Mouse (Mus musculus) kidney, embryonic 15.5 days (tissue): Measurements from ENCODE around the gene Epb41l2. TPM values are rescaled to one million over a fixed set of nuclear protein-coding genes. Genes with fewer than 3 reads are reported as not detected.

ENCODE experiments used
- ATAC-seq: fragments of 200-750 bp; cut with Nextera tagmentation; replicated peaks from 2 replicates; pipeline ENCODE4 v1.8.0; 2017; ENCODE audit warnings: moderate TSS enrichment; ENCODE audit not compliant: low FRiP score
- H3K27ac ChIP-seq: fragments of 300-500 bp; sonication (generic); 2 replicates; pipeline ENCODE4 v1.5.1; 2015; ENCODE audit warnings: mild to moderate bottlenecking, inconsistent platforms
- H3K27me3 ChIP-seq: fragments of 300-500 bp; sonication (generic); 2 replicates; pipeline ENCODE4 v1.6.1; 2015; ENCODE audit warnings: inconsistent platforms
- H3K36me3 ChIP-seq: fragments of 300-500 bp; sonication (generic); 2 replicates; pipeline ENCODE4 v1.6.1; 2015; ENCODE audit warnings: inconsistent platforms
- H3K4me1 ChIP-seq: fragments of 300-500 bp; sonication (generic); 2 replicates; pipeline ENCODE4 v1.6.1; 2015; ENCODE audit warnings: inconsistent platforms
- H3K4me2 ChIP-seq: fragments of 300-500 bp; sonication (generic); 2 replicates; pipeline ENCODE4 v1.6.1; 2015; ENCODE audit warnings: moderate library complexity, mild to moderate bottlenecking, inconsistent platforms
- H3K4me3 ChIP-seq: fragments of 300-500 bp; sonication (generic); replicated peaks from 2 replicates; pipeline ENCODE4 v1.5.1; 2015; ENCODE audit warnings: mild to moderate bottlenecking, inconsistent platforms
- H3K9ac ChIP-seq: fragments of 300-500 bp; sonication (generic); 2 replicates; pipeline ENCODE4 v1.6.1; 2015; ENCODE audit warnings: mild to moderate bottlenecking, inconsistent platforms
- H3K9me3 ChIP-seq: fragments of 300-500 bp; sonication (generic); replicated peaks from 2 replicates; pipeline ENCODE4 v1.6.1; 2016; ENCODE audit warnings: inconsistent platforms
- WGBS: fragments of 180-500 bp; shearing (Covaris S2); methylation state at CpG from one replicate; pipeline ENCODE4 v1.1.7; 2015; ENCODE audit warnings: mixed read lengths; 5-methylcytosine and 5-hydroxymethylcytosine counted together
- polyA plus RNA-seq: library from polyadenylated mRNA; unstranded; fragments of >200 nt; fragmentation: Nextera tagmentation; extraction: Ambion mirVana; gene quantifications from 2 replicates; pipeline ENCODE4 v1.2.1, GENCODE M21; 2015

The Epb41l2 gene
- polyA plus RNA-seq, 1 experiment from 2014 or later, result 66.5 TPM

DNA sequence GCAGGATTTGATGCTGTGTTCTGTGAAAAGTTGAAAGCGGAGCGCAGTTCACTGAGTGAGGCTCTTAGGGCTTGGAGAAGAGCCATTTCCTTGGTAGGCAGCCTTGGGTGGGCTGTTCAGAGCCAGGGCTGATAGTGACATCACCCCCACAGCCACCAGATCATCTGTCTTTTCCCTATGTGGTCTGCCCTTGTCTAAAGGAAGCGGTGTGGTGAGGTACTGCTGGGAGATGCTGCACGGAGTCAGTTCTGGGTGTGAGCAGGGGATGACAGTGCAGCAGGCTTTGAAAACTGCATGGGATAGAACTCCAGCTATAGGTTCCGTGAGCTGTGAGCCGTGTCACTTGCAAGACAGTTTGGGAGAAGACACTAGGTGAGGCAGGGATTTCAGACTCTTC lies 45.1 kb downstream of the Epb41l2 start:
- Histone ChIP-seq H3K9me3 (no peaks in the 10 kb centered on the region), H3K4me2 (no peak overlapping the region), H3K36me3 (no peaks in the 10 kb centered on the region), H3K27me3 (no peaks in the 10 kb centered on the region), H3K9ac (no peak overlapping the region), H3K4me1 (peaks cover 15% of the 10 kb centered on the region), H3K27ac (no peak overlapping the region), H3K4me3 (no peak overlapping the region)
- no peak for ATAC-seq
- WGBS, result 83% methylated on average over 6 of the region's 6 CpGs

DNA sequence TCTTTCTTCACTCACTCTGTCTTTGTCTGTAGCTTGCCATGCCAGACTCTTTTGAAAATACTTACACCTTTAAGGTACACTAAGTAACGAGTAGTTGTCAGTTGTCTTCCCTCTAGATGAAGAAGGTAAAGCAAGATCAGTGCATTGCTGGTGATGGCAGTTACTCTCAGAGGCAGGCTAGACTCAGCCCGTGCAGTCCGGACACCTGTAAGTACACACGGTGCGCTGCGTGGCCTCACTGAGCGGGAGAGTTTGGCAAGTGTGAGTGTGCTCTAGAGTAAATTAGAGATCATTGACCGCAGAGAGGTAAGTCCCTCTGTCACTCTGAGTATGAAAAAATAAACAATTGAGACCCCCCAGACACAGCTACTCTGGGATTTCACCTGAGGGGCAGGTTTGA lies 46.0 kb downstream of the Epb41l2 start:
- H3K4me1 ChIP-seq, result peaks cover 15% of the 10 kb centered on the region
- H3K27me3 ChIP-seq, result no peaks in the 10 kb centered on the region
- no peaks in the 10 kb centered on the region for H3K36me3 ChIP-seq
- no peak overlapping the region for H3K9ac ChIP-seq
- H3K27ac ChIP-seq, result no peak overlapping the region
- H3K4me3 ChIP-seq, result no peak overlapping the region
- ATAC-seq, result no peak
- H3K9me3 ChIP-seq, result no peaks in the 10 kb centered on the region
- WGBS, result 88% methylated on average over 8 of the region's 8 CpGs
- no peak overlapping the region for H3K4me2 ChIP-seq

DNA sequence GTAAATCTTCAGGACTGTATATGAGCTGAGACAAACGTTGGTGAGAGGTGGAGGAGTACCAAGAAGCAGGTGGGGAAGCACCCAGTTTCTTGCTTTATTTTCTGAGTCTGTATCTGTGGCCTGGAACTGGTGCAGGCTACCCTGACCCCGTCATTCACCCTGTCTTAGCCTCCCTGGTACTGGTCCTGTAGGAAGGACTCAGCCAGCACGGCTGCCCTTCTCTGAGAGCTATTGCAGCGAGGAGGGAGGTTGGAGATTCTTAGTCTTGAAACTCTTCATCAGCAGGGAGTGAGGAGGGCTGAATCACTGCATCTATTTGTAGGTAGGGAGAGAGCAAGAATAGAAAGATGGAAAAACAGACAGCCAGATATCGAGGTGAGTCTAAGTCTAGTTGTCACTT lies 47.1 kb downstream of the Epb41l2 start:
- H3K4me1 ChIP-seq, result peaks cover 16% of the 10 kb centered on the region
- WGBS, result 73% methylated on average over 5 of the region's 5 CpGs
- no peak overlapping the region for H3K9ac ChIP-seq
- H3K4me2 ChIP-seq, result no peak overlapping the region
- H3K36me3 ChIP-seq, result no peaks in the 10 kb centered on the region
- H3K27me3 ChIP-seq, result no peaks in the 10 kb centered on the region
- ATAC-seq, result no peak
- H3K27ac ChIP-seq, result no peak overlapping the region
- H3K9me3 ChIP-seq, result no peaks in the 10 kb centered on the region
- H3K4me3 ChIP-seq, result no peak overlapping the region

DNA sequence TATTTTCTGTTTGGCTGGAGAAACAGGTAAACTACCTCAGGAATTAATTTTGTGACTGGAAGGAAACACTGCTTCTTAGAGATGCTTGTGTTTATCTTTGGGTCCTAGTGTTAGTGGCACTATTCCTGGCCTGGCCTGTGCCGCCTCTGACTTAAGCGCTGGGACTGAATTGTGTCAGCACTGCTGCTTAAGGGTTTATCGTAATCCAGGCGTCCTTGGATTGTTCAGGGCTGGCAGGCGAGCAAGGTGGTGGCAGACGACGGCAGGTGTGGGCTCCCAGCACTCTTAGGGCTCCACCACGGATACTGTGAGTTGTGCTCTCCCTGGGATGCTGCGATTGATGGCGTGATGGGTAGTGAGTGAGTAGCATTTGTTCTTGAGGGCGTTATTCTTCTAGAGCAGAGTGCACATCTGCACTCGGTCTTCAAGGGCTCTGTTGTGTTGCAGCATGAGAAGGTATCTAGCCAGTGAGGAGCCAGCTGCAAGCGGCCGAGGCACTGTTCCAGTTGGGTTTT lies 48.6 kb downstream of the Epb41l2 start:
- H3K27me3 ChIP-seq, result no peaks in the 10 kb centered on the region
- no peaks in the 10 kb centered on the region for H3K9me3 ChIP-seq
- no peak overlapping the region for H3K4me2 ChIP-seq
- H3K9ac ChIP-seq, result no peak overlapping the region
- peaks cover 12% of the 10 kb centered on the region for H3K4me1 ChIP-seq
- ATAC-seq, result no peak
- 87% methylated on average over 14 of the region's 14 CpGs for WGBS
- no peak overlapping the region for H3K27ac ChIP-seq
- no peaks in the 10 kb centered on the region for H3K36me3 ChIP-seq
- H3K4me3 ChIP-seq, result no peak overlapping the region

DNA sequence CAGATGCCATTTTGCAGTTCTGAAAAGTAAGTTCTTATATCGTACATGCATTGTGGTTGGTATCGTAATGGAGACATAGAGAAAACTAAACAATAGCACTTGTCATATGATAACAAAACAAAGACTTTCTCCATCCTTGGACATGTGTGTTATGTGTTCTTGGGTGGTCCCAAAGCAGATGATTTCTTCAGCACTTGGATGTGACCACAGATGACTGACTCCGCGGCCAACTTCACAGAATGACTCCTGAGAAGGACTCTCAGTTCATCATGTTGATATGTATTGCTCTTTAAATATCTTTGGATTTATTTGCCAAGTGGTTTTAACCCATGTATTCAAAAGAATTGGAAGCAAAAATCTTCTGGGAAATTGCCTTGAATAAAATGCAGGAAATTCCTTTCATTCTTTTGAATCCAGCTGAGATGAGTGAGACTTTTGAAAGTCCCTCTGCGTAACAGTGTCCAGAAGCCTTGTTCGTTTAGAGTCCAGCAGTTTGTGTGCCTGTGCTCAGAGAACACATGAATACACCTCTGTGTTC lies 52.3 kb downstream of the Epb41l2 start:
- Histone ChIP-seq H3K9me3 (no peaks in the 10 kb centered on the region), H3K4me3 (no peak overlapping the region), H3K4me1 (peaks cover 2% of the 10 kb centered on the region; the same call in 1 of the 2 replicates), H3K4me2 (no peak overlapping the region), H3K27me3 (no peaks in the 10 kb centered on the region), H3K9ac (no peak overlapping the region), H3K36me3 (no peaks in the 10 kb centered on the region), H3K27ac (peak overlapping the region; percentile 42; the same call in 1 of the 2 replicates)
- no peak for ATAC-seq
- WGBS, result 72% methylated on average over 6 of the region's 6 CpGs

DNA sequence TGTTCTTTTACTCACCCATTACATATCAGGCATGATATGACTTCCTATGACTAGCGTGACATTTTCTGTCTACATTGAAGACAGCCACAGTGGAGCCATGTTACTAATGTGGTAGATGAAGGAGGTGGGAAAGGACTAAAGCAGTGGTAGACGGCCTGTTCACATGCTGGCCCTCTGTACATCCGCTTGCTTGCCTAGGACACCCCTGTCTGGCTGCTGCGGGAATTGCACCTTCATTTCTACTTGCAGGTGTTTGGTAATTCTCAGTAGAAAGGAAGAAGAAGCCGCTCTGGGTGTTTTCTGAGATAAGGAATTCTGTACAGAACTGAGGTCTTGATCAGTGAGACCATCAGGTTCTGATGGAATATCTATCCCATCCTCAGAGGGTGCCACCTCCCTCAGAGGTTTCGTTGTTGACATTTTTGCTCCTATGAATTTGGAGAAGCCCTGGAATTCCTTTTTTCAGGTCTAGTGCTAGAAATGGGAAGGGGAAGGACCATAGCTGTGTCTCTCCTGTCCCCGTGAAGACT lies 55.7 kb downstream of the Epb41l2 start:
- Histone ChIP-seq H3K27ac (no peak overlapping the region), H3K36me3 (no peaks in the 10 kb centered on the region), H3K4me3 (no peak overlapping the region), H3K4me2 (no peak overlapping the region), H3K9me3 (no peaks in the 10 kb centered on the region), H3K9ac (no peak overlapping the region), H3K4me1 (peaks cover 2% of the 10 kb centered on the region; the same call in 1 of the 2 replicates), H3K27me3 (no peaks in the 10 kb centered on the region)
- 79% methylated on average over 7 of the region's 7 CpGs for WGBS
- ATAC-seq, result no peak

DNA sequence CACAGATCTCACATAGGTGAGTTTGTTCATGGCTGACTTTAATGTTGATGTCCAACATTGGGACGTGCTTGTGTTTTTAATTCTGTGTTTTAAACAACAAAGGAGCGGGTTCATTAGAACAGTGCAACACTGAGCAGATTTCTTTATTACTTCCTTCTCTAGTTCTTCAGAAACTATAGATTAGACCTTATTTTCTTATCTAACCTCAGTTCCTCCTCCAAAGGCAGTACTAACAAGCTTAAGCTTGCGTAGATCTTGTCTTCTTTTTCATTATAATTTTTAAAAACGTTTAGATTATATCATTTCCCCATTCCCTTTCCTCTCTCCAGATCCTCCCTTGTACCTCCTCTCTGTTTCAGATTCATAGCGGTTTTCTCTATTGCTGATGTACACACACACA lies 57.1 kb downstream of the Epb41l2 start:
- Histone ChIP-seq H3K4me2 (no peak overlapping the region), H3K9me3 (no peaks in the 10 kb centered on the region), H3K27me3 (no peaks in the 10 kb centered on the region), H3K4me1 (no peaks in the 10 kb centered on the region; the same call in 1 of the 2 replicates), H3K9ac (no peak overlapping the region), H3K36me3 (no peaks in the 10 kb centered on the region), H3K4me3 (no peak overlapping the region), H3K27ac (no peak overlapping the region)
- 78% methylated on average over 5 of the region's 5 CpGs for WGBS
- no peak for ATAC-seq

DNA sequence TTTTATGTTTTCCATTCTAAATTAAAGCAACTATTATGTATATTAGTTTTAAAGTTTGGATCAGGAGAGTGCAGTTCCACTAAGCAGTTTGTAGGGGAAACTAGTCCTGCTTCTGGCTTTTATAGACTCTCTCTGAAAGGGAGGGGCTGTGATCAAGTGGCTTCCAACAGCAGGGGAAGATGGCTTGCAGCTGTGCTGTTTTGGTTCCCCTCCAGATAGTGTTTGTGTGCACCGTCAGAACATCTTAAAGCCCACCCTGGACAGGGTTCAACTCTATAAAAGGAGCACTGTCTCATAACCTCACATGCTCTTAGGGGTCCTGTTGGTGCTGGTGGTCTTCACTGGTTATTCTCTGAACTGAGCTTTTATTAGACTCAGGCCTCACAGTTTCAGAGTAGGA lies 66.5 kb downstream of the Epb41l2 start:
- ATAC-seq, result 0 out of 2 replicates have a peak, but pooled peaks have one; percentile 22
- peaks cover 26% of the 10 kb centered on the region for H3K4me1 ChIP-seq
- H3K36me3 ChIP-seq, result no peaks in the 10 kb centered on the region
- H3K9ac ChIP-seq, result no peak overlapping the region
- no peaks in the 10 kb centered on the region for H3K9me3 ChIP-seq
- H3K4me3 ChIP-seq, result no peak overlapping the region
- H3K27me3 ChIP-seq, result no peaks in the 10 kb centered on the region
- no peak overlapping the region for H3K4me2 ChIP-seq
- peak overlapping the region; percentile 81 for H3K27ac ChIP-seq
- WGBS, result 13% methylated on average over 1 of the region's 1 CpGs

DNA sequence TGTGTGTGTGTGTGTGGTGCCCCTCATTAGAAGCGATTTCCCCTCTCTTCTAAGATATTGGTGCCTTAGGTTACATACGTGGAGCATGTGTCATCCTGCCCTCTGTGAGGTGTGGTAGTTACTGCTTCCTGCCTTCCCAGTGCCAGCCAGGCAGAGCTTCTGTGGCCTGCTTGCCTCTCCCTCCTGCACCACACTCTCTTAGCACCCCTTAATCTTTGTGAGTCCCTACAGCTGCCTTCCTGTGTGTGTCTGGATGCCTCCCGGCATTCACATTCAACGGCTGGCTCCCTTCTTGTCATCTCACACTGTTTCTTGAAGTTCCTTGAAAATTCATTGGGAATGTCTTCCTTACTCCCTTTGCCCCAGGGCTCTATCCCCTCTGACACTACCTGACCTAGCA lies 67.2 kb downstream of the Epb41l2 start:
- H3K4me1 ChIP-seq, result peaks cover 28% of the 10 kb centered on the region
- WGBS, result 46% methylated on average over 4 of the region's 4 CpGs

DNA sequence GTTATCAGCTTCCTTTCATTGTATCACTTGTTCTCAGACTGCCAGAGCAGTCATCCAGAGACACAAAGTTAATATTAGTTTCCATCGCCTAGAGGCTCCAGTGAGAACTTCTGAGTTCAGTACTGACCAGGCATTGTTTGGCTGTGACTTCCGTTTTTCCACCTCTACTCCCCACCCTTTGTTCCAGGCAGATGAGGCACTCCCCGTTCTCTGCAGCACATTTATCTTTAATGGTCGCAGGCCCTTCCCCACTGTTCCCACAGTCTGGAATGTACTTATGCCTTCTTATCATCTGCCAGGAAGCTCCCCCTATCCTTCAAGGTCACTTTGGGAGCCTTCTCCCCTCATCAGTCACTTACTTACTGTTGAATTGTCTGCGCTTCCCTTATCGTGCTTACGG lies 67.9 kb downstream of the Epb41l2 start:
- Histone ChIP-seq H3K9me3 (no peaks in the 10 kb centered on the region), H3K4me2 (no peak overlapping the region), H3K9ac (no peak overlapping the region), H3K27me3 (no peaks in the 10 kb centered on the region), H3K4me3 (no peak overlapping the region), H3K27ac (peak overlapping the region; percentile 81), H3K4me1 (peaks cover 35% of the 10 kb centered on the region), H3K36me3 (no peaks in the 10 kb centered on the region)
- WGBS, result 41% methylated on average over 7 of the region's 7 CpGs
- 0 out of 2 replicates have a peak, but pooled peaks have one; percentile 33 for ATAC-seq

More for the DNA sequence above, 67.2 kb downstream of the Epb41l2 start:
- Histone ChIP-seq H3K4me2 (no peak overlapping the region), H3K4me3 (no peak overlapping the region), H3K9ac (no peak overlapping the region), H3K27ac (peak overlapping the region; percentile 81), H3K36me3 (no peaks in the 10 kb centered on the region), H3K27me3 (no peaks in the 10 kb centered on the region), H3K9me3 (no peaks in the 10 kb centered on the region)
- no peak for ATAC-seq

DNA sequence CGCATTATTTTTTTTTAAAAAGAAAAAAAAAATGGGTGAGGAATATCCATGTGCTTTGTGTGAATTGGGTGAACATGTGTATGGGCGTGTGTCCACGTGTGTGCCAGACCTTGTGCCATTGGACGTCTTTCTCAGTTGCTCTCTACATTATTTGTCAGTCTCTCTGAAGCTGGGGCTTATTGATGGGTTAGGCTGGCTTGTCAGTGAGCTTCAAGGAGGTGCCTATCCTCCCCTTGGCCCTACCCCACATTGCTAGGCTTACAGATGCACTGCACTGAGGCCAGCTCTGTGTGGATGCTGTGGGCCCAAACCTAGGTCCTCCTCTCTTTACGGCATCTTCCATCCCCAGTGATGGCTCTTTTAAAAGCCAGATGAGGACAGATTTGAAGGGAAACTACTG lies 69.1 kb downstream of the Epb41l2 start:
- Histone ChIP-seq H3K9me3 (no peaks in the 10 kb centered on the region), H3K36me3 (no peaks in the 10 kb centered on the region), H3K4me1 (peaks cover 44% of the 10 kb centered on the region), H3K9ac (no peak overlapping the region), H3K4me2 (no peak overlapping the region), H3K4me3 (no peak overlapping the region), H3K27me3 (no peaks in the 10 kb centered on the region), H3K27ac (no peak overlapping the region)
- WGBS, result 94% methylated on average over 5 of the region's 5 CpGs
- no peak for ATAC-seq

DNA sequence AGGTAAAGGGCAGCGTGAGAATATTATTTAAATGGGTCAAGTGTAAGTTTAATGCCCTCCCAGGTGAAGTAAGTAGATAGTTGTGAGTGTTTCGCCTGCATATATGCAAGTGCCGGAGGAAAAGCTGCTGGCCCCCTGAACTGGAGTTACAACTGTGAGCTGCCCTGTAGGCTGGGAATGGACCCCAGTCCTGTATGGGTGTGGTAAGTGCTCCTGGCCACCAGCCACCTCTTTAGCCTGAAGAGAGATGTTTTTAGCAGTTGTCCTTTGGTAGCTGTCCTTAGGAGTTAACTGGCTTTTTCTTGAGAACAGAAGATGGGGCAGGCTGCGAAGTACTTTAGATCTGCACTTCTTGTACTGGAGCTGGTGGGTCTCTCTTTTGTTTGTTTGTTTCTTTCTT lies 69.7 kb downstream of the Epb41l2 start:
- 88% methylated on average over 4 of the region's 4 CpGs for WGBS

DNA sequence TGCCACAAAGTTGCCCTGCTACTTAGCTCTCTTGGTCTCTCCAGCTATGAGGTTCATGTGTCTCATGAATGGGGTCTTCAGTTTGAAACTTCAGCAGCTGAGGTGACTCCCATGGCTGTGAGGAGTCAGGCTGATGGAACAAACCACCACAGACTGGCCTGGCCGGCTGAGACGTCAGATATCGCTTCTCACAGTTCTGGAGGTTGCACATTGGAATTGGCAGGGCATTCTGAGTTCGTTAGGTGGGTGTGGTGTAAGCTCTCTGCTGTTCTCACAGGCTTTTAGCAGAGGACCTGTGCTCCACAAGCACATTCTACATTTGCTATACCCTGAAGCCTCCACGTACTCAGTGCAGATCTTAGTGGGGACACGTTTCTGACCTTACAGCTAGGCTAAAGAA lies 71.3 kb downstream of the Epb41l2 start:
- 0 out of 2 replicates have a peak overlapping the region, but pooled peaks have one; percentile 32 for H3K27ac ChIP-seq
- peaks cover 56% of the 10 kb centered on the region for H3K4me1 ChIP-seq
- 40% methylated on average over 6 of the region's 6 CpGs for WGBS

More for the DNA sequence above, 69.7 kb downstream of the Epb41l2 start:
- Histone ChIP-seq H3K4me2 (no peak overlapping the region), H3K9ac (no peak overlapping the region), H3K36me3 (no peaks in the 10 kb centered on the region), H3K9me3 (no peaks in the 10 kb centered on the region), H3K4me3 (no peak overlapping the region), H3K4me1 (peaks cover 48% of the 10 kb centered on the region), H3K27ac (no peak overlapping the region), H3K27me3 (no peaks in the 10 kb centered on the region)
- no peak for ATAC-seq

More for the DNA sequence above, 71.3 kb downstream of the Epb41l2 start:
- no peak overlapping the region for H3K4me2 ChIP-seq
- no peaks in the 10 kb centered on the region for H3K36me3 ChIP-seq
- no peak for ATAC-seq
- H3K27me3 ChIP-seq, result no peaks in the 10 kb centered on the region
- no peaks in the 10 kb centered on the region for H3K9me3 ChIP-seq
- H3K4me3 ChIP-seq, result no peak overlapping the region
- H3K9ac ChIP-seq, result no peak overlapping the region
